Mouse (Mus musculus) neural tube, embryonic 11.5 days (tissue): ENCODE results near the gene Sh3rf1. TPM values are rescaled to one million over a fixed set of nuclear protein-coding genes. Genes with fewer than 3 reads are reported as not detected.

Experiments used
- ATAC-seq: fragments of 200-750 bp; cut with Nextera tagmentation; 2 replicates; pipeline ENCODE4 v1.8.0; 2017; ENCODE audit warnings: moderate number of reproducible peaks, mild to moderate bottlenecking, moderate TSS enrichment, moderate library complexity; ENCODE audit not compliant: insufficient read depth, low FRiP score, low TSS enrichment
- DNase-seq: peaks from one replicate; pipeline ENCODE4 v3.0.0-alpha.2; 2015; ENCODE audit warnings: low spot score
- H3K27ac ChIP-seq: fragments of 300-500 bp; sonication (generic); 2 replicates; pipeline ENCODE4 v1.5.1; 2014; ENCODE audit warnings: low read depth, mild to moderate bottlenecking, low read length
- H3K27me3 ChIP-seq: fragments of 300-500 bp; sonication (generic); 2 replicates; pipeline ENCODE4 v1.6.1; 2014; ENCODE audit warnings: mild to moderate bottlenecking, low read length, mixed read lengths; ENCODE audit not compliant: control insufficient read depth, insufficient read depth
- H3K36me3 ChIP-seq: fragments of 300-500 bp; sonication (generic); 2 replicates; pipeline ENCODE4 v1.6.1; 2014; ENCODE audit warnings: mild to moderate bottlenecking, low read length, moderate library complexity, mixed read lengths; ENCODE audit not compliant: control insufficient read depth, insufficient read depth
- H3K4me1 ChIP-seq: fragments of 300-500 bp; sonication (generic); 2 replicates; pipeline ENCODE4 v1.6.1; 2014; ENCODE audit warnings: low read length, mixed read lengths; ENCODE audit not compliant: control insufficient read depth, insufficient read depth
- H3K4me2 ChIP-seq: fragments of 300-500 bp; sonication (generic); 2 replicates; pipeline ENCODE4 v1.6.1; 2014; ENCODE audit warnings: low read depth, mild to moderate bottlenecking, moderate library complexity
- H3K4me3 ChIP-seq: fragments of 300-500 bp; sonication (generic); 2 replicates; pipeline ENCODE4 v1.5.1; 2014; ENCODE audit warnings: low read depth, low read length
- H3K9ac ChIP-seq: fragments of 300-500 bp; sonication (generic); 2 replicates; pipeline ENCODE4 v1.6.1; 2014; ENCODE audit warnings: mild to moderate bottlenecking, low read length
- H3K9me3 ChIP-seq: fragments of 300-500 bp; sonication (generic); 2 replicates; pipeline ENCODE4 v1.6.1; 2016; ENCODE audit warnings: low read length; ENCODE audit not compliant: control insufficient read depth
- WGBS: fragments of 180-500 bp; shearing (Covaris S2); extraction: QIAGEN DNeasy Blood & Tissue Kit; methylation state at CpG from one replicate; pipeline ENCODE4 v1.1.7; 2014; 5-methylcytosine and 5-hydroxymethylcytosine counted together
- polyA plus RNA-seq: library from polyadenylated mRNA; unstranded; fragments of >200 nt; fragmentation: Nextera tagmentation; extraction: Ambion mirVana; gene quantifications from 2 replicates; pipeline ENCODE4 v1.2.1, GENCODE M21; 2014

The Sh3rf1 gene
- polyA plus RNA-seq, 1 experiment from 2014 or later = 22.9 TPM

GRCm38 (mm10) chr8:61348029-61348428, 124.4 kb downstream of the Sh3rf1 start:
- Histone ChIP-seq H3K27me3 (no peaks in the 10 kb centered on the region), H3K27ac (no peak overlapping the region), H3K4me3 (no peak overlapping the region)

DNA sequence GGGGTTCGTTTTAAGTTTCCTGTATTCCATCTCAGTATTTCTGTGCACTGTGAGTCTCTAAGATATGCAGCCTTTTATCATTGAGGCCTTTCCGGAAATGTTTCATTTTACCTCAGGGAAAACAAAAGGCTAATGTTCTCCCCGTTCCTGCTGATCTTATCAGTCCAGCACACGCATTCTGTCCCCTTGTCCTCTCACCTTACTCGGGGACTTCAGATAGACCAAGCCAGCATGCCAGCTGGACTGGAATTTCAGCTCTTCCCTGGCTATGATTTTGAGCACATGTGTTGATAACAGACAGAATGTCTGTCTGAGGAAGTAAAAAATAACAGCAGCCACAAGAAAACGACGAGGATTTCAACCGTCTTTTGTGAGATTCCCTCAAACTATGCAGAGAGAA, 124.8 kb downstream of the Sh3rf1 start:
- no peak overlapping the region for H3K4me2 ChIP-seq
- H3K4me3 ChIP-seq = no peak overlapping the region
- no peaks in the 10 kb centered on the region for H3K36me3 ChIP-seq
- no peaks in the 10 kb centered on the region for H3K9me3 ChIP-seq
- WGBS = 67% methylated on average over 8 of the region's 8 CpGs
- no peak overlapping the region for H3K27ac ChIP-seq
- no peaks in the 10 kb centered on the region for H3K27me3 ChIP-seq
- no peak for DNase-seq
- H3K4me1 ChIP-seq = no peaks in the 10 kb centered on the region
- no peak overlapping the region for H3K9ac ChIP-seq
- no peak for ATAC-seq

More at GRCm38 (mm10) chr8:61348029-61348428, 124.4 kb downstream of the Sh3rf1 start:
- H3K4me2 ChIP-seq = no peak overlapping the region
- H3K36me3 ChIP-seq = no peaks in the 10 kb centered on the region
- WGBS = 59% methylated on average over 5 of the region's 5 CpGs
- DNase-seq (no peak), ATAC-seq (no peak)
- H3K4me1 ChIP-seq = no peaks in the 10 kb centered on the region; the same call in 1 of the 2 replicates
- H3K9me3 ChIP-seq = no peaks in the 10 kb centered on the region
- no peak overlapping the region for H3K9ac ChIP-seq

GRCm38 (mm10) chr8:61350443-61350842, 126.8 kb downstream of the Sh3rf1 start:
- H3K4me3 ChIP-seq = no peak overlapping the region
- H3K27me3 ChIP-seq = no peaks in the 10 kb centered on the region
- no peaks in the 10 kb centered on the region for H3K36me3 ChIP-seq
- ATAC-seq = peak; percentile 64; the same call in 1 of the 2 replicates
- WGBS = 56% methylated on average over 9 of the region's 9 CpGs
- no peaks in the 10 kb centered on the region for H3K9me3 ChIP-seq
- H3K9ac ChIP-seq = no peak overlapping the region
- no peak for DNase-seq
- H3K4me2 ChIP-seq = no peak overlapping the region
- no peaks in the 10 kb centered on the region for H3K4me1 ChIP-seq
- no peak overlapping the region for H3K27ac ChIP-seq

DNA sequence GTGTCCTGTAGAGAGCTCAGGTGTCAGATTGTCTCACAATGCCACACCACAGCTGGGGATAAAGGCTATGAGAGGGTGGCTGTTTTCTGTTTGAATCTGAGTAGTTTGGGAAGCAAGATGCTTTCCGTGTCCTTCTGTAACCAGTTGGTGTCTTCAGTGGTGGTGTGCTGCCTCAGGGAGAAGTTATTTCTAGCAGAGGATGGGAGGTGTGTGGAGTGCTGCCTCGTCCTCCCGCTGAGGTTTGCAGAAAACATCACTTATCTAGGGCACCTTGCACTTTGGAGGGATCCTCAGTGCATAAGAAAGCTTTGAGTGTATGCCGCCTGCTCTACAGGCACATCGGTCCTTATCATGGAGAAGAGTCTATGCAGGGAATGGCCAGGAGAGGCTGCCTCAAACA, 128.0 kb downstream of the Sh3rf1 start:
- H3K4me2 ChIP-seq = no peak overlapping the region
- ATAC-seq (no peak), DNase-seq (no peak)
- 90% methylated on average over 5 of the region's 5 CpGs for WGBS
- no peaks in the 10 kb centered on the region for H3K27me3 ChIP-seq
- H3K27ac ChIP-seq = no peak overlapping the region
- no peak overlapping the region for H3K4me3 ChIP-seq
- no peaks in the 10 kb centered on the region for H3K36me3 ChIP-seq
- H3K4me1 ChIP-seq = no peaks in the 10 kb centered on the region
- no peaks in the 10 kb centered on the region for H3K9me3 ChIP-seq
- H3K9ac ChIP-seq = no peak overlapping the region

- H3K9me3 ChIP-seq = no peaks in the 10 kb centered on the region
- H3K27ac ChIP-seq = no peak overlapping the region
- no peak overlapping the region for H3K4me2 ChIP-seq
- no peak overlapping the region for H3K4me3 ChIP-seq
- peaks cover 12% of the 10 kb centered on the region for H3K4me1 ChIP-seq
- DNase-seq (no peak), ATAC-seq (no peak)
- WGBS = 64% methylated on average over 5 of the region's 5 CpGs
- no peaks in the 10 kb centered on the region for H3K27me3 ChIP-seq
- no peaks in the 10 kb centered on the region for H3K36me3 ChIP-seq
- no peak overlapping the region for H3K9ac ChIP-seq
Measured at GRCm38 (mm10) chr8:61355503-61355902, 131.8 kb downstream of the Sh3rf1 start.

- H3K9me3 ChIP-seq = no peaks in the 10 kb centered on the region
- WGBS = 34% methylated on average over 8 of the region's 8 CpGs
- DNase-seq (no peak), ATAC-seq (no peak)
- H3K4me2 ChIP-seq = no peak overlapping the region
- no peak overlapping the region for H3K4me3 ChIP-seq
- H3K27me3 ChIP-seq = no peaks in the 10 kb centered on the region
- peaks cover 12% of the 10 kb centered on the region for H3K4me1 ChIP-seq
- H3K36me3 ChIP-seq = no peaks in the 10 kb centered on the region
- no peak overlapping the region for H3K27ac ChIP-seq
- H3K9ac ChIP-seq = no peak overlapping the region
Measured at GRCm38 (mm10) chr8:61359004-61359403, 135.3 kb downstream of the Sh3rf1 start.

GRCm38 (mm10) chr8:61359851-61360272, 136.2 kb downstream of the Sh3rf1 start:
- peak; percentile 40 for DNase-seq
- 34% methylated on average over 10 of the region's 10 CpGs for WGBS
- no peak overlapping the region for H3K9ac ChIP-seq
- no peaks in the 10 kb centered on the region for H3K9me3 ChIP-seq
- H3K4me3 ChIP-seq = no peak overlapping the region
- peak; percentile 29; the same call in 1 of the 2 replicates for ATAC-seq
- H3K27ac ChIP-seq = no peak overlapping the region
- H3K27me3 ChIP-seq = no peaks in the 10 kb centered on the region
- H3K4me1 ChIP-seq = peaks cover 12% of the 10 kb centered on the region
- H3K36me3 ChIP-seq = no peaks in the 10 kb centered on the region
- H3K4me2 ChIP-seq = no peak overlapping the region

GRCm38 (mm10) chr8:61360362-61360761, 136.7 kb downstream of the Sh3rf1 start:
- no peaks in the 10 kb centered on the region for H3K9me3 ChIP-seq
- DNase-seq (no peak), ATAC-seq (no peak)
- H3K4me2 ChIP-seq = no peak overlapping the region
- WGBS = 68% methylated on average over 4 of the region's 4 CpGs
- no peak overlapping the region for H3K4me3 ChIP-seq
- H3K27ac ChIP-seq = no peak overlapping the region
- H3K27me3 ChIP-seq = no peaks in the 10 kb centered on the region
- peaks cover 12% of the 10 kb centered on the region for H3K4me1 ChIP-seq
- H3K9ac ChIP-seq = no peak overlapping the region
- no peaks in the 10 kb centered on the region for H3K36me3 ChIP-seq

- DNase-seq (no peak), ATAC-seq (no peak)
- Histone ChIP-seq H3K9ac (no peak overlapping the region), H3K4me1 (peaks cover 12% of the 10 kb centered on the region), H3K27ac (no peak overlapping the region), H3K27me3 (no peaks in the 10 kb centered on the region), H3K36me3 (no peaks in the 10 kb centered on the region), H3K9me3 (no peaks in the 10 kb centered on the region), H3K4me2 (no peak overlapping the region), H3K4me3 (no peak overlapping the region)
- WGBS = 83% methylated on average over 11 of the region's 11 CpGs
Measured at GRCm38 (mm10) chr8:61361476-61361875, 137.8 kb downstream of the Sh3rf1 start.
